Mouse (Mus musculus): Measurements from ENCODE around the gene Prmt9.

Prmt9 gene

DNA sequence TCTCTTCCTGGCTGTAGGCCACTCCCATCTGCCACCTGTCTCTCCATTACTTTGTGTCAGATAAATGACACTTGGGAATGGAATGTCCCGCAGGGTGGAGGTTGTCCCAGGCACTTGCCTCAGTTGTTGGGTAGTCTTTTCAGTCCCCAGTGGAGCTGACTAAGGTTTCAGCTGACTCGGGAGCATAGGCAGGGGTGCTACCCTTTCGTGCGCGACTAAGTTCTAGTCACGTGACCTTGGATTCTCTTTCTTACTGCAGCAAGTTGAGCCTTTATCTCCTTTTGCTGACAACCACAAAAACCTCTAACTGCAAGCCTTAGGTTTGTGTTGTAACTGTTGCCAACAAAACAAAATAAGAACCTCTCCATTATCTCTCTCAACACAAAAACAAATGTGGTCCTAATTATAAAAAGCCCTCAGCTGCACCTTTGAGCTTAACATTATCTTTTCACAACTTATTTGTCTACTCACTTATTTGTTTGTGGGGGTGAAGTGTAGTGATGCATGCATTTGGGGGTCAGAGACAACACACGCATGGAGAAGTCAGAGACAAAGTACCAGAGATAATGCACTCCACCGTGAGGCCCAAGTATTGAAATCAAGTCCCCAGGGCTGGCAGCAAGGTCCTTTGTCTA lies 14.7 kb upstream of the Prmt9 start:
- peak; percentile 88 for DNase-seq (ENCODE audit: low read depth)

DNA sequence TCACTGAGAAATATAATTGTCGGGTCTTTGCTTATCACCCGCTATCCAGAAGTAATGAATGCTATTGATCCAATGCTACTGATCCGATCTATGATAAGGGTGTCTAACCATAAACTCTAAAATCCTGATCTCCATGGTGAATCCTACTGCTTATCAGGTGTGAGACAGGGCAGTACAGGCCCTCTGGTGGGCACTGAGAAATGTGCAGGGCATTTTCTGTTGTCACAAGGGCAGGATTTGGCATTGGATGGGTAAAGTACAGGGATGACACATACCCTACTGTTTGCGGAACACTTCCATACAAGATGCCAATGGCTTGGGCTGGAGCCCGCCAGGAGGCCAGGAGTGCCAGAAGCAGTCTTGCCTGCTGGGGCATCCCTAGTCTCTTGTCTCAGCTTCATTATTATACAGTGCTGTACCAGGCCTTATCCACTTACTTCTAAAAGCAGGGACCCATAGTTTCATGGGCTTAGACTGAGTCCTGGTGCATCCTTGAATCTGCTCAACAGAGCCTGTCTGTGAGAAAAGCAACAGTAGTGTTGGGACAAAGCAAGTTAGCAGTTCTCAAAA lies 14.1 kb upstream of the Prmt9 start:
- peak; percentile 85 for DNase-seq (ENCODE audit: low read depth)

DNA sequence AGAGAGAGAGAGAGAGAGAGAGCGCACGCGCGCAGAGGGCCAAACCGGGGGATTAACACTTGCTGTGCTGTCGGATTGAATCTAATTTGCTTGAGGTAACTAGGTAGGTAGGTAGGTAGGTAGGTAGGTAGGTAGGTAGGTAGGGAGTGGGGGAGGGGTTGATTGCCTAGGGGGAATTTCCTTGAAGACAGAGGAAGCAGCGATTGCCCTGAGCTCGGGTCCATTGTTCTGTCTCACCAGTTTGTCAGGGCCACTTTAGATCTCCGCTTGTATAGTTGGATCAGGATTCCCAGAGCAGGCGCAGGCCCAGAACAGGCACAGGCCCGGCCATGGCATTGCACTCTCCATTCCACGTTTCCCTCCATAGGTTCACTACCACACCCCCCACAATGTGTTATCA lies 12.4 kb upstream of the Prmt9 start:
- DNase-seq (ENCODE audit: low read depth) = no peak

DNA sequence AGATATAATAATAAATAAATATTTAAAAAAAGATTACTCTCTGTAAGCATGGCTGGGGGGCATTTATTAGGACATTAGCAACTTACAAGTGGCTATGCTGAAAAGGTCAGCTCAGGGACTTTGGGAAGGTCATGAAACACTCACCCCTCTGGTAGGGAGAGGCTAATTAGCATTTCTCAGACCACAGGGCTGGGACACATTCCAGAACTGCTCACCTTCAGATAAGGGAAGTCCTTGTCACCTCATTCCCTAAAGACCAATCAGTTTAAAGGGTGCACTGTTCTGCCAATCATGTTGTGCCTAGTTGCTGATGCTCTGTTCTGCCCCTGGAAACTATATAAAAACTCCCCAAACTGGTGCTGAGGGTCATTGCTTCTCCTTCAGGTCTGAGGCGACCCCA lies 10.9 kb upstream of the Prmt9 start:
- DNase-seq (ENCODE audit: low read depth) = peak; percentile 30

DNA sequence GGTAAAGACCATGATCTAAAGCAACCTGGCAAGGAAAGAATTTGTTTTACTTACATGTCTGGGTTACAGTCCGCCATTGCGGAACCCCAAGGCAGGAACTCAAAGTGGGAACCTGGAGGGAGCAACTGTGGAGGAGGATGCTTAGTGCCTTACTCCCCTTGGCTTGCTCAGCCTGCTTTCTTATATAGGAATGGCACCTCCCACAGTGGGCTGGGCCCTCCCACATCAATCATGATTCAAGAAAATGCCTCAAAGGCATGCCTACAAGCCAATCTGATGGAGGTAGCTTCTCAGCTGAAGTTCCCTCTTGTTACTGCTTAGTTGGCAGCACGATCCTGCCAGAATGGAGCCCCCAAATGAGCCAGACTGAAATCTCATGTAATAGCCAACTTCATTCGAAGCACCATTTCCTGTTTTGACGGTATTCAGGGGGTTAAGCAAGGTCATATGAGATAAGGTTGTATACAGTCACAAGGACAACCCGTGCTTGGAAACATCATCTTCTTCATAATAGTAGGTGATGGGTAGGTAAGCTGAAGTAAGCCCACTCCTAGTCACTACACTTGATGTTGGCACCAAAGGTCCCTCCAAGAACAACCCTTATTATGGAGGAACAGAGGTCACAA lies 5.9 kb upstream of the Prmt9 start:
- DNase-seq (ENCODE audit: low read depth) = no peak

DNA sequence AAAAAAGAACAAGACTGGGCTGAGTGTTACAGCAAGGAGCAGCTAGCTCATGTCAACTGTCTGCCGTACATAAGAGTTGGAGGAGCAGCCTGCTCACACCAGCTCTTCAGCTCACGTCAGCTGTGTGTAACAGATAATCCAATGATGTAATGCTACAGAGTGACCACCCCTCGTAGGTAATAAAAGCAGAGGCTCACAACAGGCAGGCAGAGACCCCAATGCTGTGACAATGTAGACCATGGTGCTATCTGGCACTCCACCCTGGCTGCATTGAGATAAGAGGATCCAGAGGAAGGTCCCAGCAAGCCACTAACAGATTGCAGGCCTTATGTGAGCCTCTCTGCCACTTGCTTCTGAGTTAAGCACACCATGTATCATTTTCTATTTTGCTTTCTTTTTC lies 4.8 kb upstream of the Prmt9 start:
- DNase-seq (ENCODE audit: low read depth) = no peak

DNA sequence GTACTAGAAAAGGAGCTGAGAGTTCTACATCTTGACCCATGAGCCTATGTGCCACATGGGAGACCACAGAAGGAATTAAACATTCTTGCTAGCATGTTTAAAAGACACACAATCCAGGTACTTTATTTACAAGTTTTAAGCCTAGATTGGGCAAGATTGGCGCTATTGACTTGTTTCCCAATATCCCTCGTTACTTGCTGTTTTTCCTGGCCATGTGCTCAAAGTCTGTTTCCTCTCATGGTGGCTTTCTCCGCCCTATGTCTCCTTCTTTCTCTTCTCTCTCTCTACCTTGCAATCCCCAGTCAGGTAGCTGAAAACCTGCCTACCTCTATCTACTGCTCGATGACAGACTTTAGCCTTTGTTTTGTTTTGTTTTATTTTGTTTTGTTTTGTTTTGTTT lies 3.6 kb upstream of the Prmt9 start:
- no peak for DNase-seq (ENCODE audit: low read depth)

DNA sequence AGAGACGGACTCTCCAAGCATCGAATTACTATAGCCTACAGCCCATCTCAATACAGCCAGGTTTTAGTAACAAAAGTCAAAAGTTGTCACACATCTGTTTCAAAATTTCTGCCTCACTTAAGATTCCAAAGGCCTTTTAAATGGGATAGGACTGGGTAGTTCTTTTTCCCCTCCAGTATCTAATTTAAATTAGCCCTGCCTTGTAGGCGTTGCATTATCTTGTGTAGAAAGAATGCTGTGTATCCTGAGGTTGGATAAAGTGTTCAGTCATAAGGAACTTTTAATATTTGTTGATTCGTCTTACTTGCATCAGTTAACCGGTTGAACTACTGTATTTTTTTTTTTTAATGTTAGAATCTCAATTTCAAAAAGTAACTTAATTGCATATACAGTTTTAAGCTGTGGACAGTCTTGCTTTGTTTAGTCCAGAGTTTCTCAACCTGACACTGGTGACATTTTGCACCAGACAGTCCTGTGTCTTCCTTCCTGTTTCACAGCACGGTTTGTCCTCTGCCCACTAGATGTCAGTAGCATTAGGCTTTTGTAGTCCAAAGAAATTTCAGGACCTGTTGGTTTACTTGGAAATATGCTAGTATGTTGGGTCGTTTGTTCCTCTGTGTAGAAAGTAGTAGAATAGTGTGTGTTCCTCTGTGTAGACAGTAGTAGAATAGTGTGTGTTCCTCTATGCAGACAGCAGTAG lies 834 bp downstream of the Prmt9 start:
- peak; percentile 86 for DNase-seq (ENCODE audit: low read depth)

DNA sequence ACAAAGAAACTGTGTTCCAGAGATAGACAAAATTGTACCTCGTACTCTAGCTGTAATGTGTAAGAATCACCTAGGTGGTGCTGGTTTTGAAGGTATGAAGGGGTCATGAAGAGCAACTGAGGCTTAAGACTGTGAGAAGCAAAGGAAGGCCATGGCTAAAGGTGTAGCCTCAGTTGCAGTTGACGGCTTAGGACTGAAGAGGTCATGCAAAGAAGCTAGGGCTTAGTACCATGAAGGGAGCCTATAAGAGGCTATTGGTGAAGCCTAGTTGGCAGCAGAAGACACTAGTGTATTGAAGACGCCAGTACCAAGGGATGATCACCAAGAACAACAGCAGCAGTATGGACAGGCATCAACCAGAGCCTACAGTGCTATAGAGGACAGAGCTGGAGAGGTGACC lies 3.3 kb downstream of the Prmt9 start:
- DNase-seq (ENCODE audit: low read depth) = no peak

DNA sequence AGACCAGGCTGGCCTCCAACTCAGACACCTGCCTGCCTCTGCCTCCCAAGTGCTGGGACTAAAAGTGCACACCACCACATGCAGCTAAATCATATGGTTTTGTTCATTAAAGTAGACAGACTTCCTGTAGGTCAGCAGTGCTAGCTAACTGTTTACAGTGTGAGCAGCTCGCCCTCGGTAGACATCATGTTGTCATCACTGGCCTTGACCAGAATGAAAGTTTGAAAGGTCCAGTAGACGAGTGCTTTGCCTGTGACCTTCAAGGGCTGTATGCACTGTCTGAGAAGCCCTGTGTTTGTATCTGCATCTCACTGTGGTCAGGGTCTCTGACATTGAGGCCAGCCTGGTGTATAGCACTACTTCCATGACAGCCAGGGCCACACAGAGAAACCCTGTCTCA lies 12.2 kb downstream of the Prmt9 start:
- no peak for DNase-seq (ENCODE audit: low read depth)

DNA sequence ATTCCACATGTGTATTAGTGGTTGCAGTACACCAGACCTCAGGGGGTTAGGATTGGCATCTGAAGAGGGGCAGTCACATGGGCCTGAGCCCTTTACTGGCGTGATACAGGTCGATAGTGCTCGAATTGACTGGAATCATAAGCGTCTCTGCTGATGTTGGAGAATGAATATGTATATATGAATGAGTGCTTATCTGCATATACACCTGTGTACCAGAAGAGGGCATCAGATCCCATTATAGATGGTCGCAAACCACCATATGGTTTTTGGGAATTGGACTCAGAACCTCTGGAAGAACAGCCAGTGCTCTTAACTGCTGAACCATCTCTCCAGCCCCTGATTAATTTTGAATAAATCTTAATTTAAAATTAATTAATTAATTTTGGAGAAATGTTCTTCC lies 25.0 kb downstream of the Prmt9 start:
- peak; percentile 12 for DNase-seq (ENCODE audit: low read depth)

DNA sequence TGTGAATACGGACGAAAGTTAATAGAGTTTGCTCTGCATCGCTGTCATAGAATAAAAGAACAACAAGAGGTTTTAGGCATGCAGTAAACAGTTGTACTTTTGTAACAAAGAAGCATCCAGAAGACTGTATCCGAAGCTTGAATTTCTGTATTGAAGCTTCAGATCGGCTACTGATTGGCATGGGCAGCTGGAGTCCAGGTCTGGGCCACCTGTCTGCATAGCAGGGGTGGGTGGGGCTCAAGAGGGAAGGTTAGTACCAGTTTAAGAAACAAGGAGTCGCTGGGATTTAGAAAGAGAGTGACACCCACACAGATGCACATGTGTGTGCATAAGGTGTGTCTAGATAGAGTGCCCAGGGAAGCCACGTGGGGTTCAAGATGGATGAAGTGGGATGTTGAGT lies 28.5 kb downstream of the Prmt9 start:
- DNase-seq (ENCODE audit: low read depth) = no peak

DNA sequence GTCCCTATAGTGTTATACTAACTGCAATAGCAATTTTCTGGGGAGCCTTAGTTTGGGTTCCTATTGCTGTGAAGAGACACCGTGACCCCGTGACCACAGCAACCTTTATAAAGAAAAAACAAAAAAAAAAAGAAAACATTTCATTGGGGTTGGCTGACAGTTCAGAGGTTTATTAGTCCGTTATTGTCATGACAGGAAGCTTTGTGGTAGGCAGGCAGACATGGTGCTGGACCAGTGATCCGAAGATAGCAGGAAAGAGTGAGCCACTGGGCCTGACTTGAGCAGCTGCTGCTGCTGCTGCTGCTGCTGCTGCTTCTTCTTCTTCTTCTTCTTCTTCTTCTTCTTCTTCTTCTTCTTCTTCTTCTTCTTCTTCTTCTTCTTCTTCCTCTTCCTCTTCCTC lies 35.0 kb downstream of the Prmt9 start:
- DNase-seq (ENCODE audit: low read depth) = peak; percentile 59

DNA sequence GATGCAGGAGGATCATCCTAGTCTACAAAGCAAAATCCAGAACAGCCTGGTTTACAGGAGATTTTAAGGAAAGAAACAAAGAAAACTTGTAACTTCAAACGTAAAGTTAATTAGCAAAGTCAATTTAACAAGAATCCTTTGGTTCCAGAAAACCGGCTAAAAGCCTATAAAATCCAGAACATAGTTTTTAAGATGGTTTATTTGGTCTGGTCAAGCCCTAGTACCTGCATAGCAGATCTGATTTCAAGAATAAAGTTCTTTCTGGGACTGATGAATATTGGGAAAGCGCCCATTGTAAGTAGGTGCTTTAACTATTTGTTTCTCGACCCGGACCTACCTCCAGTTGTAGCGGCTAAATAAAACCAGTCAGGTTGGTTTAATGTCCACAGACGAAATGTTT lies 60.4 kb downstream of the Prmt9 start:
- no peak for DNase-seq (ENCODE audit: low read depth)

DNA sequence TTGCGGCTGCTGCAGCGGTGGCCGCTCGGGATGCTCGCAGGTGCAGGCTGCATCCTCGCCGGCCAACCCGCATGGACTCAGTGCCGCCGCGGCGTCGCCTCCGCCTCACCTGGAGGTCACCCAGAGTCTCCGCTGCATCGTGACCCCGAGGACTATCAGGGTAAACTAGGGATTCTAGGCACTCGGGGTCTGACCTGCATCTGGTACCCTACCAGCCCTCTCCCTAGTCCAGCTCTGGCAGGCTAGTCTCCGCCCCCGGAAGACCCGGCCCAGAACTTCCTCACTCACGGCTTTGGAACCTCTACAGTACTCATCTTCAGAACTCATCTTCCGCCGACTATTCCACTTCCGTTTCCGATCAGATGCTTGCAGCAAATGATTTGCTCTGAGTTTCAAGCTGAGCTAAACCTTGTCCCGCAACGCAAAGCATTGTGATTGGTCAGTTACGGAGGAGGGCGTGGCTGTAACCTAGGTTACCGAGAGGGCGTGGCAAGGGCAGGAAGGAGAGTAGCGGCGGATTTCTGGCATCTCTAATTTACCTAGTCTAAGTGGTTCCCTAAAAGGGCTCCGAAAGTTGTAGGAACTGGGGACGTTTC lies 61.3 kb downstream of the Prmt9 start, which contains the start of gene Tmem184c:
Gene Tmem184c, minus strand, starts transcription at position 325 of the 596 bp plus-strand sequence.
- no peak for DNase-seq (ENCODE audit: low read depth)

DNA sequence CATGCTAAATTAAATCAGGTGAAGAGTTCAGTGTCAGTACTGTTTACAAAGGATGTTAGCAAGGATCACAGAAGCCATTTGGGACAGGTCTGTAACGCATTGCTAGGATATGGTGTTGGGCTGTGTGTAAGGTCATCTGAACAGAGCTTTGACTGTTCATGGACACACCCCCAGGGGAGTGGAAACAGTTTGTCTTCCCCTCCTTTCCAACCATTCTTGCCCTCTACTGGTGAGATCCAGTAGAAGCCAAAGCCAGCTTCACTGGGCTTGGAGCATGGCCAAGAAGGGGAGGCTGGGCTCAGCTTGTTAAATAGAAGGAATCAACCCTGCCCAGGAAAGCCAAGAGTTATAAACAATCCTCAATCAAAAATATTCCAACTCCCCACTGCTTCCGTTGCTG lies 68.7 kb downstream of the Prmt9 start:
- DNase-seq (ENCODE audit: low read depth) = peak; percentile 55

DNA sequence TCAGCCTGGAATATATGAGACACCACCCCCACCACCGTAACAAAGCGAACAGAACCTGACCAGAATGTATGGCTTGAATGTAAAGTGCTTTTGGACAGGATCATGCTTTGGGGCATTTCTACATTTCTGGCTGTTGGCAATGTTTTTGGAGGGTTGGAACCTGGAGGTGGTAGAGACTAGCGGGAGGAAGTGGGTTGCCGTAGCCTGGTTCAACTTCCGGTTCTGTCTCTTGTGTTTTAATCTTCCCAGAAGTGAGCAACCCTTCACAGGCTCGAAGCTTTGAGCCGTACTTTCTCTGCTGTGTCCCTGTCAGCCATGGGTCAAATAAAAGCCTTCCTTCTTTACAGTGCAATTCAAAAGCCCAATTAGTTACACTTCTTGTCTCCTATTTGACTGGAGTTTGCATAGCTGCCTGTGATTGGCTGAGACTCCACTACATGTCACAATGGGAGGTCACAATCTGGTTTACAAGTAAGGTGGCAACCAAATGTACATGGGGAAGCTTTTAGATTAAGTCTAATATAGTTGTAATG lies 74.5 kb downstream of the Prmt9 start:
- peak; percentile 28 for DNase-seq (ENCODE audit: low read depth)

DNA sequence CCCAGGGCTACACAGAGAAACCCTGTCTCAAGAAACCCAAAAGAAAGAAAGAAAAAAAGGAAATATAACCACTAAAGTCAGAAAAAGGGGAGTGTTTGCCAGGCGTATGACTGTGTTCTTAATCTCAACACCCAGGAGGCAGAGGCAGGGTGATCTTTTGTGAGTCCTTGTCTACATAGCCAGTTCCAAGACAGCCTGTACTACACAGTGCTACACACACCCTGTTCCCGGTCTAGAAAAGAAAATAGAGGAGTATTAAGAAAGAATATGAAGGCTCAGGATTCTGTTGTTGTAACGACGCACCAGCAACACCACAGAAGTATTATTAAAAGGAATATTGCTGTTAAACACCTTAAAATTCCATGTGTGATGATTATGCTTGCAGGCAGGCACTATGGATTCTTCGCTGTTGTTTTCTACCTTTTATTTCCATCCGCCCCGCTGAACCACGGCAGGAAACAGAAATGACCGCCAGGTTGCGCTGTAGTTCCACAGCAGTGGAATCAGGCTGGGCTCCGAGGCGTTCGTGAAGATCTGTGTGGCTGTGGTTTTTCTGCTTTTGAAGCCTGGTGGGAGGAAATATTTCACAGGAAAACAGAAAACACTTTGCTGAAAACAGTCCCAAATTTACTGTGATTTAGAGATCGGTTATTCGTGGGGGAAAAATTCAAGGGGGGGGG lies 80.8 kb downstream of the Prmt9 start:
- DNase-seq (ENCODE audit: low read depth) = peak; percentile 75

DNA sequence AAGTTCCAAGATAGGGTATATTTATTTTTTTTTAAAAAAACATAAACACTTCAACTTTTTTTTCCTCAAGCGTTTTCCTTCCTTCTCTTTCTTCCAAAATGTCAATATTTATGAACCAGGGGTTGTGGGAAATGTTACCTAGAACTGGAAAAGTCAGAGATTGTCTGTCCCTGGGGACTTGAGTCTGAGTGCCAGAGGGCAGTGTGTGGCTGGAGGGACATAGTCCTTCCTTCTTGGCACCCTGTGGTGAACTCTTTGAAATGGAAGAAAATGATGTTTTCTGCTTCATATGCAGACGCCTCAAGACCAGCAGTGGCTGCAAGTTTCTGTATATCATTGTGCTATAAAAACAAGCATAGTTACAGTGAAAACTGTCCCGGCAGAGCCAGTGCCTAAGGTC lies 81.5 kb downstream of the Prmt9 start:
- no peak for DNase-seq (ENCODE audit: low read depth)

Data from 416B (cell line).